Mouse (Mus musculus): ENCODE results near the gene Chst11. TPM values are rescaled to one million over a fixed set of nuclear protein-coding genes. Genes with fewer than 3 reads are reported as not detected.

Gene Chst11
- polyA plus RNA-seq, 1 experiment from 2014 or later, result 1.6 TPM

- Histone ChIP-seq H3K4me1 (ENCODE audit: control insufficient read depth, insufficient read depth, low read length) (peaks cover 18% of the 10 kb centered on the region), H3K27ac (ENCODE audit: low read depth, low read length) (no peak overlapping the region), H3K9me3 (ENCODE audit: control insufficient read depth, low read length) (no peaks in the 10 kb centered on the region), H3K27me3 (ENCODE audit: control insufficient read depth, insufficient read depth, low read length) (no peaks in the 10 kb centered on the region), H3K36me3 (ENCODE audit: control insufficient read depth, insufficient read depth, low read length) (no peaks in the 10 kb centered on the region), H3K4me3 (ENCODE audit: low read depth, low read length) (no peak overlapping the region), H3K9ac (ENCODE audit: low read length) (no peak overlapping the region), H3K4me2 (no peak overlapping the region)
- ATAC-seq (ENCODE audit: low FRiP score), result no peak
- 84% methylated on average over 9 of the region's 9 CpGs for WGBS
- no peak for DNase-seq (ENCODE audit: low spot score, missing footprints)
Measured at GRCm38 (mm10) chr10:83101421-83102207, 116.3 kb downstream of the Chst11 start.

GRCm38 (mm10) chr10:83102745-83103144 lies 117.4 kb downstream of the Chst11 start:
- H3K36me3 ChIP-seq (ENCODE audit: control insufficient read depth, insufficient read depth, low read length), result no peaks in the 10 kb centered on the region
- H3K9ac ChIP-seq (ENCODE audit: low read length), result no peak overlapping the region
- H3K9me3 ChIP-seq (ENCODE audit: control insufficient read depth, low read length), result no peaks in the 10 kb centered on the region
- ATAC-seq (ENCODE audit: low FRiP score), result peak; percentile 49; the same call in 1 of the 2 replicates
- no peak overlapping the region for H3K27ac ChIP-seq (ENCODE audit: low read depth, low read length)
- peaks cover 28% of the 10 kb centered on the region for H3K4me1 ChIP-seq (ENCODE audit: control insufficient read depth, insufficient read depth, low read length)
- no peak overlapping the region for H3K4me2 ChIP-seq
- DNase-seq (ENCODE audit: low spot score, missing footprints), result no peak
- no peaks in the 10 kb centered on the region for H3K27me3 ChIP-seq (ENCODE audit: control insufficient read depth, insufficient read depth, low read length)
- 20% methylated on average over 15 of the region's 15 CpGs for WGBS
- H3K4me3 ChIP-seq (ENCODE audit: low read depth, low read length), result no peak overlapping the region

- ATAC-seq (ENCODE audit: low FRiP score) (no peak), DNase-seq (ENCODE audit: low spot score, missing footprints) (no peak)
- H3K9ac ChIP-seq (ENCODE audit: low read length), result no peak overlapping the region
- H3K27ac ChIP-seq (ENCODE audit: low read depth, low read length), result no peak overlapping the region
- H3K4me1 ChIP-seq (ENCODE audit: control insufficient read depth, insufficient read depth, low read length), result peaks cover 34% of the 10 kb centered on the region
- no peaks in the 10 kb centered on the region for H3K9me3 ChIP-seq (ENCODE audit: control insufficient read depth, low read length)
- 84% methylated on average over 8 of the region's 8 CpGs for WGBS
- no peaks in the 10 kb centered on the region for H3K36me3 ChIP-seq (ENCODE audit: control insufficient read depth, insufficient read depth, low read length)
- H3K4me3 ChIP-seq (ENCODE audit: low read depth, low read length), result no peak overlapping the region
- H3K27me3 ChIP-seq (ENCODE audit: control insufficient read depth, insufficient read depth, low read length), result no peaks in the 10 kb centered on the region
- no peak overlapping the region for H3K4me2 ChIP-seq
Measured at GRCm38 (mm10) chr10:83104221-83104620, 118.9 kb downstream of the Chst11 start.

GRCm38 (mm10) chr10:83106152-83106746 lies 121.0 kb downstream of the Chst11 start:
- no peak overlapping the region for H3K4me2 ChIP-seq
- peaks cover 34% of the 10 kb centered on the region for H3K4me1 ChIP-seq (ENCODE audit: control insufficient read depth, insufficient read depth, low read length)
- H3K9me3 ChIP-seq (ENCODE audit: control insufficient read depth, low read length), result no peaks in the 10 kb centered on the region
- H3K27ac ChIP-seq (ENCODE audit: low read depth, low read length), result no peak overlapping the region
- no peaks in the 10 kb centered on the region for H3K36me3 ChIP-seq (ENCODE audit: control insufficient read depth, insufficient read depth, low read length)
- no peaks in the 10 kb centered on the region for H3K27me3 ChIP-seq (ENCODE audit: control insufficient read depth, insufficient read depth, low read length)
- peak; percentile 43; the same call in 1 of the 2 replicates for ATAC-seq (ENCODE audit: low FRiP score)
- H3K4me3 ChIP-seq (ENCODE audit: low read depth, low read length), result no peak overlapping the region
- no peak for DNase-seq (ENCODE audit: low spot score, missing footprints)
- 39% methylated on average over 7 of the region's 7 CpGs for whole genome bisulfite sequencing
- peak overlapping the region; percentile 6; the same call in 1 of the 2 replicates for H3K9ac ChIP-seq (ENCODE audit: low read length)

- Histone ChIP-seq H3K4me1 (ENCODE audit: control insufficient read depth, insufficient read depth, low read length) (peaks cover 34% of the 10 kb centered on the region), H3K9me3 (ENCODE audit: control insufficient read depth, low read length) (no peaks in the 10 kb centered on the region), H3K9ac (ENCODE audit: low read length) (no peak overlapping the region), H3K27me3 (ENCODE audit: control insufficient read depth, insufficient read depth, low read length) (no peaks in the 10 kb centered on the region), H3K27ac (ENCODE audit: low read depth, low read length) (no peak overlapping the region), H3K36me3 (ENCODE audit: control insufficient read depth, insufficient read depth, low read length) (no peaks in the 10 kb centered on the region), H3K4me2 (no peak overlapping the region), H3K4me3 (ENCODE audit: low read depth, low read length) (no peak overlapping the region)
- DNase-seq (ENCODE audit: low spot score, missing footprints) (no peak), ATAC-seq (ENCODE audit: low FRiP score) (no peak)
- WGBS, result 34% methylated on average over 8 of the region's 8 CpGs
Measured at GRCm38 (mm10) chr10:83107385-83107784, 122.1 kb downstream of the Chst11 start.

- DNase-seq (ENCODE audit: low spot score, missing footprints) (no peak), ATAC-seq (ENCODE audit: low FRiP score) (no peak)
- H3K4me2 ChIP-seq, result no peak overlapping the region
- no peak overlapping the region for H3K4me3 ChIP-seq (ENCODE audit: low read depth, low read length)
- no peak overlapping the region for H3K27ac ChIP-seq (ENCODE audit: low read depth, low read length)
- no peak overlapping the region for H3K9ac ChIP-seq (ENCODE audit: low read length)
- H3K27me3 ChIP-seq (ENCODE audit: control insufficient read depth, insufficient read depth, low read length), result no peaks in the 10 kb centered on the region
- peaks cover 29% of the 10 kb centered on the region for H3K4me1 ChIP-seq (ENCODE audit: control insufficient read depth, insufficient read depth, low read length)
- 58% methylated on average over 21 of the region's 21 CpGs for WGBS
- H3K9me3 ChIP-seq (ENCODE audit: control insufficient read depth, low read length), result no peaks in the 10 kb centered on the region
- no peaks in the 10 kb centered on the region for H3K36me3 ChIP-seq (ENCODE audit: control insufficient read depth, insufficient read depth, low read length)
Measured at GRCm38 (mm10) chr10:83107921-83108738, 122.8 kb downstream of the Chst11 start.

GRCm38 (mm10) chr10:83108946-83109345 lies 123.6 kb downstream of the Chst11 start:
- Histone ChIP-seq H3K27ac (ENCODE audit: low read depth, low read length) (no peak overlapping the region), H3K4me2 (no peak overlapping the region), H3K4me3 (ENCODE audit: low read depth, low read length) (no peak overlapping the region), H3K9me3 (ENCODE audit: control insufficient read depth, low read length) (no peaks in the 10 kb centered on the region), H3K9ac (ENCODE audit: low read length) (no peak overlapping the region), H3K4me1 (ENCODE audit: control insufficient read depth, insufficient read depth, low read length) (peaks cover 28% of the 10 kb centered on the region), H3K27me3 (ENCODE audit: control insufficient read depth, insufficient read depth, low read length) (no peaks in the 10 kb centered on the region), H3K36me3 (ENCODE audit: control insufficient read depth, insufficient read depth, low read length) (no peaks in the 10 kb centered on the region)
- 88% methylated on average over 6 of the region's 6 CpGs for WGBS
- ATAC-seq (ENCODE audit: low FRiP score) (no peak), DNase-seq (ENCODE audit: low spot score, missing footprints) (no peak)

GRCm38 (mm10) chr10:83111046-83111445 lies 125.7 kb downstream of the Chst11 start:
- H3K9me3 ChIP-seq (ENCODE audit: control insufficient read depth, low read length), result no peaks in the 10 kb centered on the region
- no peak overlapping the region for H3K4me3 ChIP-seq (ENCODE audit: low read depth, low read length)
- H3K27ac ChIP-seq (ENCODE audit: low read depth, low read length), result no peak overlapping the region
- 97% methylated on average over 6 of the region's 6 CpGs for WGBS
- H3K36me3 ChIP-seq (ENCODE audit: control insufficient read depth, insufficient read depth, low read length), result no peaks in the 10 kb centered on the region
- H3K27me3 ChIP-seq (ENCODE audit: control insufficient read depth, insufficient read depth, low read length), result no peaks in the 10 kb centered on the region
- ATAC-seq (ENCODE audit: low FRiP score) (no peak), DNase-seq (ENCODE audit: low spot score, missing footprints) (no peak)
- H3K4me1 ChIP-seq (ENCODE audit: control insufficient read depth, insufficient read depth, low read length), result peaks cover 22% of the 10 kb centered on the region
- H3K9ac ChIP-seq (ENCODE audit: low read length), result no peak overlapping the region
- H3K4me2 ChIP-seq, result no peak overlapping the region

GRCm38 (mm10) chr10:83112345-83112744 lies 127.0 kb downstream of the Chst11 start:
- Histone ChIP-seq H3K4me1 (ENCODE audit: control insufficient read depth, insufficient read depth, low read length) (peaks cover 12% of the 10 kb centered on the region), H3K9ac (ENCODE audit: low read length) (no peak overlapping the region), H3K27ac (ENCODE audit: low read depth, low read length) (no peak overlapping the region), H3K4me2 (no peak overlapping the region), H3K36me3 (ENCODE audit: control insufficient read depth, insufficient read depth, low read length) (no peaks in the 10 kb centered on the region), H3K9me3 (ENCODE audit: control insufficient read depth, low read length) (no peaks in the 10 kb centered on the region), H3K27me3 (ENCODE audit: control insufficient read depth, insufficient read depth, low read length) (no peaks in the 10 kb centered on the region), H3K4me3 (ENCODE audit: low read depth, low read length) (no peak overlapping the region)
- 91% methylated on average over 4 of the region's 4 CpGs for WGBS
- ATAC-seq (ENCODE audit: low FRiP score) (no peak), DNase-seq (ENCODE audit: low spot score, missing footprints) (no peak)

All from midbrain, embryonic 11.5 days (tissue).